Mouse (Mus musculus) thymus, adult 2 months (tissue): ENCODE data around the gene Gdf7.

Experiments used
- CTCF ChIP-seq: fragments of 200-500 bp; IDR thresholded peaks from 2 replicates; pipeline ENCODE4 v1.5.1; 2012; ENCODE audit warnings: mild to moderate bottlenecking, control low read depth, low read length, moderate library complexity, borderline replicate concordance; ENCODE audit not compliant: control insufficient read depth, poor library complexity, insufficient read depth; ENCODE audit errors: extremely low read depth
- POLR2A ChIP-seq: fragments of 200-500 bp; IDR thresholded peaks from 2 replicates; pipeline ENCODE4 v1.6.1; 2012; ENCODE audit warnings: mild to moderate bottlenecking, low read length, control low read depth, moderate library complexity; ENCODE audit not compliant: control insufficient read depth, poor library complexity, insufficient read depth; ENCODE audit errors: extremely low read depth

DNA sequence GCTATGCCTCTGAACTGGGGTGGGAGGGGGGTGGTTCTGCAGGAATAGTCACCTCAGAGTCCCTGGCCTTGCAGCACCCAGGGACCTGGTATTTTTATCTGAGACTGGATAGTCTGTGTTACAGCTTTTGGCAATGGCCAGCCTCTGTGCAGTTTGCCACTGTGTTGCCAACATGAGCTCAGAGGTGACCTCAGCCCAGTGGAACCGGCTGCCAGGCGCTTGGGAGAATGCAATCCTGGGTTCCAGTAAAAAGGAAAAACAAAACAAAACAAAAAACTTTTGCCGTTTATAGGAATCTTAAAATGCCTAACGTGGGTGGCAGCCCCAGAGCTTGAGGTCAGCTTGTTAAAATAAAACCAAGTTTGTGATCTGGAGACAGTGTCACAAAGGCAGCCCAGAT, 32.5 kb upstream of the Gdf7 start:
- TF ChIP-seq CTCF (no peak), POLR2A (no peak)
